Mouse (Mus musculus): ENCODE measurements around the gene Sspn. TPM values are rescaled to one million over a fixed set of nuclear protein-coding genes. Genes with fewer than 3 reads are reported as not detected.

The Sspn gene
- polyA plus RNA-seq, 1 experiment from 2014 or later: 19.1 TPM

DNA sequence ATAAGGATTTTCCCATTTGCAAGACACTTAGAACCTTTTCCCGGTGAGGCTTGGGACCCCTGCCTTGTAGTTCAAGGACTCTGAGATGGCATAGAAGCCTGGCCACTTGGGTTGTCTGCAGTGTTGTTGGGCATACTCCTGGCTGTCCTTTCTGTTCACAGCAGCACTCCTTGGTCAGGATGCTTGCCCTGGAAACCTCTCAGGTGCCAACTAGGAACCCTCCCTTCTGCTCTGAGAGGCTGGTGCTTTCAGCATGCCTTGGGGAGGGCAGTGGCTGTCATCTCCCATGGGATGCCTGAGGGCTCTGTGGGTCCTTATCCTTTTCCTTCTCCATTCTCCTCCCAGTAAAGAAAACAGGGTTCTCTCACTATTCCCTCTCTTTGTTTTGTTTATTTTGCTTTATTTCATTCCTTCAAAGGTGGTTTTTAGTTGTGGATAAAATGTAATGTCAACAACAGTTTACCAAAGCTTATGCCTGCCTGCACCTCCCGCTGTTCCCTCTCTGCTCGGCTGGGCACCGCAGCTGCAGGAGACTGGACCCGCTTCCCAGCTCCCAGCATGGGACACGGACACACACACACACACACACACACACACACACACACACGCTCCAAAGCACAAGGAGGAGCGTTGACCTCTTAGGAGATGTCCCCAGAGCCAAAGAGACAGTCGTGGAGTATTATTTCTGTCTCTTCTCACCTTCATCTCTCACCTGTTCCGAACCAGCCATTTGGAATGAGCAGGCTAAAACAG, 77.9 kb downstream of the Sspn start:
- Histone ChIP-seq H3K9ac (ENCODE audit: low read depth, low read length) (no peak overlapping the region), H3K27ac (replicated peaks; ENCODE audit: low read depth, low read length) (peak overlapping the region; percentile 66; the same call in 1 of the 2 replicates), H3K4me3 (ENCODE audit: low read depth, low read length) (no peak overlapping the region), H3K9me3 (ENCODE audit: control insufficient read depth, low read length) (no peaks in the 10 kb centered on the region), H3K36me3 (ENCODE audit: control insufficient read depth, insufficient read depth, low read length) (no peaks in the 10 kb centered on the region), H3K4me2 (ENCODE audit: low read depth, low read length) (no peak overlapping the region), H3K27me3 (replicated peaks; ENCODE audit: control insufficient read depth, insufficient read depth, low read length) (0 out of 2 replicates have a peak, but pooled peaks cover 5% of the 10 kb centered on the region), H3K4me1 (ENCODE audit: control insufficient read depth, insufficient read depth, low read length) (peaks cover 33% of the 10 kb centered on the region)
- ATAC-seq (ENCODE audit: low read depth): no peak
- WGBS: 70% methylated on average over 10 of the region's 10 CpGs
- DNase-seq (ENCODE audit: low spot score): no peak

GRCm38 (mm10) chr6:146010093-146010764, 78.8 kb downstream of the Sspn start:
- H3K4me2 ChIP-seq (ENCODE audit: low read depth, low read length): no peak overlapping the region
- H3K9ac ChIP-seq (ENCODE audit: low read depth, low read length): peak overlapping the region; percentile 38; the same call in 1 of the 2 replicates
- H3K9me3 ChIP-seq (ENCODE audit: control insufficient read depth, low read length): no peaks in the 10 kb centered on the region
- peak overlapping the region; percentile 66 for H3K27ac ChIP-seq (replicated peaks; ENCODE audit: low read depth, low read length)
- H3K4me1 ChIP-seq (ENCODE audit: control insufficient read depth, insufficient read depth, low read length): peaks cover 33% of the 10 kb centered on the region
- no peaks in the 10 kb centered on the region for H3K36me3 ChIP-seq (ENCODE audit: control insufficient read depth, insufficient read depth, low read length)
- ATAC-seq (ENCODE audit: low read depth): peak; percentile 60; the same call in 1 of the 2 replicates
- 47% methylated on average over 12 of the region's 12 CpGs for WGBS
- 0 out of 2 replicates have a peak, but pooled peaks cover 5% of the 10 kb centered on the region for H3K27me3 ChIP-seq (replicated peaks; ENCODE audit: control insufficient read depth, insufficient read depth, low read length)
- peak; percentile 83 for DNase-seq (ENCODE audit: low spot score)
- no peak overlapping the region for H3K4me3 ChIP-seq (ENCODE audit: low read depth, low read length)

GRCm38 (mm10) chr6:146014312-146014711, 82.9 kb downstream of the Sspn start:
- no peak overlapping the region for H3K9ac ChIP-seq (ENCODE audit: low read depth, low read length)
- no peak overlapping the region for H3K4me2 ChIP-seq (ENCODE audit: low read depth, low read length)
- H3K27me3 ChIP-seq (replicated peaks; ENCODE audit: control insufficient read depth, insufficient read depth, low read length): no peaks in the 10 kb centered on the region
- H3K4me1 ChIP-seq (ENCODE audit: control insufficient read depth, insufficient read depth, low read length): peaks cover 12% of the 10 kb centered on the region
- 92% methylated on average over 3 of the region's 3 CpGs for WGBS
- H3K4me3 ChIP-seq (ENCODE audit: low read depth, low read length): no peak overlapping the region
- DNase-seq (ENCODE audit: low spot score) (no peak), ATAC-seq (ENCODE audit: low read depth) (no peak)
- no peaks in the 10 kb centered on the region for H3K36me3 ChIP-seq (ENCODE audit: control insufficient read depth, insufficient read depth, low read length)
- no peaks in the 10 kb centered on the region for H3K9me3 ChIP-seq (ENCODE audit: control insufficient read depth, low read length)
- no peak overlapping the region for H3K27ac ChIP-seq (replicated peaks; ENCODE audit: low read depth, low read length)

Other genes with a start within 250 kb of the Sspn start
- gene Rassf8, start 184.9 kb upstream of the Sspn start, polyA plus RNA-seq (2014; fragmentation: Nextera tagmentation; extraction: Ambion mirVana): 13.9 and 16.6 TPM in 2 replicates
- 3.0 and 3.3 TPM in 2 replicates for gene Bhlhe41, start 66.1 kb upstream of the Sspn start, polyA plus RNA-seq (2014; fragmentation: Nextera tagmentation; extraction: Ambion mirVana)